Mouse (Mus musculus): ENCODE data around the gene Sf1.

DNA sequence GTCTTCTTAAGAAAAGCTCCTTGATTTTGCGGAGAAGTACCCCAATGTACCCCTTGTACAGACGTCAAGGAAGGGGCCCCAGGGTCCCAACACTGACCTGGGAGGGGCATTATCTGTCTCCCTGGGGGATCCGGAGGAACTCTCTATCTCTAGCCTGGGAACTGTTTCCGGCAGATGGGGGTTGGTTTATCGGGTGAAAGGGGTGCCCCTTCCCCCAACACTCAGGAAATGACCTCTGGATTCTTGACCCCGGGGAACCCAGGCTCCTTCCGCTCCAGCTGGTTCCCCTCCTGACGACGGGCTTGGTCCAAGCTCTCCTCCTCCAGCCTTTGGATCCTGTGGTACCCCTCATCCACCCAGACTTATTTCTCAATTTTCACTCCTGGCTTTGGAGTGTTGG is 38.5 kb downstream of the Sf1 start:
- TF ChIP-seq CHD2 (IDR thresholded peaks at IDR 0.05; ENCODE audit: low read depth, low read length), result no peak
- no peak for TF ChIP-seq ZC3H11A (IDR thresholded peaks at IDR 0.05; ENCODE audit: borderline replicate concordance, low read depth, low read length)
- no peak for TF ChIP-seq ZNF384 (IDR thresholded peaks at IDR 0.05; ENCODE audit: low read depth, low read length)
- TF ChIP-seq MAFK (IDR thresholded peaks at IDR 0.05; ENCODE audit: insufficient read depth, low read depth, low read length), result no peak
